Mouse (Mus musculus): Measurements from ENCODE around the gene Sbk2. TPM values are rescaled to one million over a fixed set of nuclear protein-coding genes. Genes with fewer than 3 reads are reported as not detected.

Gene Sbk2
- polyA plus RNA-seq, 2 experiments = 0.01 TPM; not detected in 1

GRCm38 (mm10) chr7:4920496-4920895 lies 43.7 kb downstream of the Sbk2 start:
- Histone ChIP-seq H3K4me2 (ENCODE audit: low read depth) (no peak overlapping the region), H3K4me1 (replicated peaks; ENCODE audit: control insufficient read depth in 2 of 2, insufficient read depth in 2 of 2, low read length in 1 of 2) (peaks cover 5 to 10% of the 10 kb centered on the region in 2 experiments), H3K27me3 (ENCODE audit: control insufficient read depth, insufficient read depth, low read length) (peaks cover 22% of the 10 kb centered on the region), H3K9ac (replicated peaks) (no peak overlapping the region), H3K9me3 (ENCODE audit: control insufficient read depth, low read length) (no peaks in the 10 kb centered on the region), H3K27ac (no peak overlapping the region), H3K4me3 (ENCODE audit: insufficient read depth in 1 of 2, low read depth in 2 of 2, low read length in 2 of 2) (no peak overlapping the region), H3K36me3 (replicated peaks; ENCODE audit: control insufficient read depth, insufficient read depth, low read depth) (peaks cover 16% of the 10 kb centered on the region)
- DNase-seq (ENCODE audit: low read depth in 3 of 3, low spot score in 3 of 3) (no peak), ATAC-seq (ENCODE audit: insufficient read depth) (no peak)
- TF ChIP-seq EP300 (IDR thresholded peaks at IDR 0.05; ENCODE audit: low read depth) (no peak), CTCF (IDR thresholded peaks at IDR 0.05; ENCODE audit: low read depth) (no peak)
- WGBS (ENCODE audit: insufficient replicate concordance) = 89% methylated on average over 17 of the region's 19 CpGs

DNA sequence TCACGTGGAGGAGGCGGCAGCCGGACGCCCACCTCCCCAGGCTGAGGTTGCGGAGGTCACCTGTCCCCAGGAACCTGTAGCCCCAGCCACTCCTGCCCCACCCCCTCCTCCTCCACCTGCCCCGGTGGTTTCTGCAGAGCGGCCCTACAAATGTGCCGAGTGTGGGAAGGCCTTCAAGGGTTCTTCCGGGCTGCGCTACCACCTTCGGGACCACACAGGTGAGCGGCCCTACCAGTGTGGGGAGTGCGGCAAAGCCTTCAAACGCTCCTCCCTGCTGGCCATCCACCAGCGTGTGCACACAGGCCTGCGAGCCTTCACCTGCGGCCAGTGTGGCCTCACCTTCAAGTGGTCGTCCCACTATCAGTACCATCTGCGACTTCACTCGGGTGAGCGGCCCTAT lies 44.2 kb downstream of the Sbk2 start:
- no peak overlapping the region for H3K27ac ChIP-seq
- no peaks in the 10 kb centered on the region for H3K9me3 ChIP-seq (ENCODE audit: control insufficient read depth, low read length)
- H3K36me3 ChIP-seq (replicated peaks; ENCODE audit: control insufficient read depth, insufficient read depth, low read depth) = peaks cover 16% of the 10 kb centered on the region
- 87% methylated on average over 21 of the region's 21 CpGs for WGBS (ENCODE audit: insufficient replicate concordance)
- H3K9ac ChIP-seq (replicated peaks) = no peak overlapping the region
- H3K4me3 ChIP-seq (ENCODE audit: insufficient read depth in 1 of 2, low read depth in 2 of 2, low read length in 2 of 2) = no peak overlapping the region
- DNase-seq (ENCODE audit: low read depth in 3 of 3, low spot score in 3 of 3) (no peak), ATAC-seq (ENCODE audit: insufficient read depth) (no peak)
- no peak overlapping the region for H3K4me2 ChIP-seq (ENCODE audit: low read depth)
- peaks cover 22% of the 10 kb centered on the region for H3K27me3 ChIP-seq (ENCODE audit: control insufficient read depth, insufficient read depth, low read length)
- peaks cover 5 to 10% of the 10 kb centered on the region in 2 experiments for H3K4me1 ChIP-seq (replicated peaks; ENCODE audit: control insufficient read depth in 2 of 2, insufficient read depth in 2 of 2, low read length in 1 of 2)
- no peak for TF ChIP-seq CTCF (IDR thresholded peaks at IDR 0.05; ENCODE audit: low read depth)
- no peak for TF ChIP-seq EP300 (IDR thresholded peaks at IDR 0.05; ENCODE audit: low read depth)

- Histone ChIP-seq H3K4me2 (ENCODE audit: low read depth) (no peak overlapping the region), H3K27ac (no peak overlapping the region), H3K4me3 (ENCODE audit: insufficient read depth in 1 of 2, low read depth in 2 of 2, low read length in 2 of 2) (no peak overlapping the region), H3K36me3 (replicated peaks; ENCODE audit: control insufficient read depth, insufficient read depth, low read depth) (peaks cover 16% of the 10 kb centered on the region), H3K4me1 (replicated peaks; ENCODE audit: control insufficient read depth in 2 of 2, insufficient read depth in 2 of 2, low read length in 1 of 2) (peaks cover 8 to 14% of the 10 kb centered on the region in 2 experiments), H3K9me3 (ENCODE audit: control insufficient read depth, low read length) (no peaks in the 10 kb centered on the region), H3K27me3 (ENCODE audit: control insufficient read depth, insufficient read depth, low read length) (peaks cover 16% of the 10 kb centered on the region), H3K9ac (replicated peaks) (no peak overlapping the region)
- TF ChIP-seq CTCF (IDR thresholded peaks at IDR 0.05; ENCODE audit: low read depth) (no peak), EP300 (IDR thresholded peaks at IDR 0.05; ENCODE audit: low read depth) (no peak)
- ATAC-seq (ENCODE audit: insufficient read depth) (no peak), DNase-seq (ENCODE audit: low read depth in 3 of 3, low spot score in 3 of 3) (no peak)
- 91% methylated on average over 21 of the region's 21 CpGs for WGBS (ENCODE audit: insufficient replicate concordance)
Measured at GRCm38 (mm10) chr7:4919096-4919495, 45.1 kb downstream of the Sbk2 start.

GRCm38 (mm10) chr7:4918681-4919080 lies 45.5 kb downstream of the Sbk2 start:
- H3K27me3 ChIP-seq (ENCODE audit: control insufficient read depth, insufficient read depth, low read length) = peaks cover 12% of the 10 kb centered on the region
- H3K36me3 ChIP-seq (replicated peaks; ENCODE audit: control insufficient read depth, insufficient read depth, low read depth) = peaks cover 16% of the 10 kb centered on the region
- H3K9ac ChIP-seq (replicated peaks) = no peak overlapping the region
- peaks cover 8 to 14% of the 10 kb centered on the region in 2 experiments for H3K4me1 ChIP-seq (replicated peaks; ENCODE audit: control insufficient read depth in 2 of 2, insufficient read depth in 2 of 2, low read length in 1 of 2)
- H3K27ac ChIP-seq = no peak overlapping the region
- ATAC-seq (ENCODE audit: insufficient read depth) (no peak), DNase-seq (ENCODE audit: low read depth in 3 of 3, low spot score in 3 of 3) (no peak)
- no peak overlapping the region for H3K4me3 ChIP-seq (ENCODE audit: insufficient read depth in 1 of 2, low read depth in 2 of 2, low read length in 2 of 2)
- TF ChIP-seq EP300 (IDR thresholded peaks at IDR 0.05; ENCODE audit: low read depth) (no peak), CTCF (IDR thresholded peaks at IDR 0.05; ENCODE audit: low read depth) (no peak)
- WGBS (ENCODE audit: insufficient replicate concordance) = 87% methylated on average over 15 of the region's 15 CpGs
- H3K4me2 ChIP-seq (ENCODE audit: low read depth) = no peak overlapping the region
- H3K9me3 ChIP-seq (ENCODE audit: control insufficient read depth, low read length) = no peaks in the 10 kb centered on the region

- TF ChIP-seq EP300 (IDR thresholded peaks at IDR 0.05; ENCODE audit: low read depth) (no peak), CTCF (IDR thresholded peaks at IDR 0.05; ENCODE audit: low read depth) (no peak)
- H3K27me3 ChIP-seq (ENCODE audit: control insufficient read depth, insufficient read depth, low read length) = peaks cover under 1% of the 10 kb centered on the region; the same call in 1 of the 2 replicates
- ATAC-seq (ENCODE audit: insufficient read depth) = no peak
- no peak for DNase-seq (ENCODE audit: low read depth in 3 of 3, low spot score in 3 of 3)
- H3K4me3 ChIP-seq (ENCODE audit: insufficient read depth in 1 of 2, low read depth in 2 of 2, low read length in 2 of 2) = no peak overlapping the region
- H3K4me2 ChIP-seq (ENCODE audit: low read depth) = no peak overlapping the region
- WGBS (ENCODE audit: insufficient replicate concordance) = 85% methylated on average over 2 of the region's 2 CpGs
- H3K27ac ChIP-seq = no peak overlapping the region
- peaks cover 16% of the 10 kb centered on the region for H3K36me3 ChIP-seq (replicated peaks; ENCODE audit: control insufficient read depth, insufficient read depth, low read depth)
- no peaks in the 10 kb centered on the region for H3K9me3 ChIP-seq (ENCODE audit: control insufficient read depth, low read length)
- H3K4me1 ChIP-seq (replicated peaks; ENCODE audit: control insufficient read depth in 2 of 2, insufficient read depth in 2 of 2, low read length in 1 of 2) = peaks cover 8 to 14% of the 10 kb centered on the region in 2 experiments
- no peak overlapping the region for H3K9ac ChIP-seq (replicated peaks)
Measured at GRCm38 (mm10) chr7:4917494-4917893, 46.7 kb downstream of the Sbk2 start.
